Mouse (Mus musculus) CD4-positive helper T cell, adult 2 months (primary cell): Measurements from ENCODE around the gene Nxph1.

Experiments
- DNase-seq: peaks from one replicate; pipeline ENCODE4 v3.0.0-alpha.2; 2012; ENCODE audit warnings: low read depth, missing footprints, low spot score

Nxph1 gene

GRCm38 (mm10) chr6:8948131-8948470 is at the start of gene Nxph1:
Gene Nxph1, plus strand, starts transcription at chr6:8948431.
- no peak for DNase-seq

DNA sequence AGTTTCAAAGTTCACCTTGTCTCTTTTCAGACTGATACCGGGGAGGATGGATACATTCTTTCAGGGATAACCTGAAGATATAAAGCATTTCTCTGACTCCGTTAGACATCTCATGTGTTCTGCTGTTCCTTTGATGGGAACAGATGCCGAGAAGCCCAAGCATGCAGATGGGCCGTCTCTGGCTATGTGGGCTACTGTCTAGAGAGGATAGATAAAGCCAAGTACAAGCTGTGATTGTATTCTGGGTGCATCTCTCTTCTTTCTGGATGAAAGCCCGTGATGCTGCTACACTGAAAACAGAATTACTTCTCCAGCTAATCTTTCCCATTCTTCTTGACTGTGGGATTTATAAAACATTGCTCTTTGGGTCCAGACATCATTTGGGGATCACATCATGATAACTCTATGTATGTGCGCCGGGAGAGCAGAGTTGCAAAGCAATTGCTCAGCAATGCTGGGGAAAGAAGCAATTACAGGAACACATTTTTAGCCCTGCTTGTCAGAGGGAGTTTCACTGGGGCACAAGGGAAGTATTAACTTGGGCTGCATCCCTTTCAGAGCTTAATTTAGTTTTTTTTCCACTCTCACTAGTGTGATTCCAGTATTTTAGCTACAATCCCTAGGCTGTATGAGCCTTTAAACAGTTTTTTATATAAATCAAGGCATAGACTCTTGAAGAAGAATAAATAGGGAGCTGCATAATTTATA is 48.1 kb upstream of the Nxph1 start:
- no peak for DNase-seq

GRCm38 (mm10) chr6:8900729-8901122 is 47.5 kb upstream of the Nxph1 start:
- DNase-seq: no peak

GRCm38 (mm10) chr6:8907917-8908316 is 40.3 kb upstream of the Nxph1 start:
- no peak for DNase-seq

DNA sequence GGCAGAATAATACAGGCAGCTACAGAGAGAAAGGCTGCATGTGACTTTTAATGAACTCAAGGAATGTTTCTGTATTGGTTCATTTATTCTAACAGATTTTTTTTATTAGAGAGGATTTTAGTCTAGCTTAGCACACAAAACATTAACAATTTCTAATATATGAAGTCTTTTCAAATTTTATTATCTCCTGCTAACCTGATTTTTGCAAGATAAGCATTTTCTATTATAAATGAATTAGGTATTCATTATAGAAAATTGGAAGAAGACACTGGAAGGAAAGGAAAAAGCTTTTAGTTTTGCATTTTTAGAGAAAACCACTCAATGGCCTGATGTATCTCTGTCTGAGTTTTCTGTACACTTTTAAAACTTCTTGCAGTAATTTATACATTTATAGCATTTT is 34.8 kb upstream of the Nxph1 start:
- no peak for DNase-seq

DNA sequence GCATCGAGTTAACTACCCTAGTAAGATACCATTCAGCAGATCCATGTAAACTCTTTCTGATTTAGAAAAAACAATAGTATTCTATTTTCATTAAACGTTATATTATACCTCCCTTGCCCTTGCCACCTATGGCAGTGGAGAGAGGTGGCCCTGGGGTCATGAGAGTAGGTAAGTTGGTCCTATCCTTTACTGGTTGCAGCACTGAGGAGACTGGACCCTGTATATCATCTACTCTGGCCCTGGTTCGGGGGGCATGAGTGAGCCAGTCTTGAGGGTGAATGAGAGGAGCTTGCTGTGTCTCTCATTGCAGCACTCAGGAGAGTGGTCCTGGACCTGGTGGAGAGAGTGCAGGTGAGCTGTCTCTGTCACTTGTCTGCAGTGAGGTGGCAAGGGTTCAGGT is 33.5 kb upstream of the Nxph1 start:
- DNase-seq: no peak

- no peak for DNase-seq
Observed at GRCm38 (mm10) chr6:8924481-8924880, 23.8 kb upstream of the Nxph1 start.

DNA sequence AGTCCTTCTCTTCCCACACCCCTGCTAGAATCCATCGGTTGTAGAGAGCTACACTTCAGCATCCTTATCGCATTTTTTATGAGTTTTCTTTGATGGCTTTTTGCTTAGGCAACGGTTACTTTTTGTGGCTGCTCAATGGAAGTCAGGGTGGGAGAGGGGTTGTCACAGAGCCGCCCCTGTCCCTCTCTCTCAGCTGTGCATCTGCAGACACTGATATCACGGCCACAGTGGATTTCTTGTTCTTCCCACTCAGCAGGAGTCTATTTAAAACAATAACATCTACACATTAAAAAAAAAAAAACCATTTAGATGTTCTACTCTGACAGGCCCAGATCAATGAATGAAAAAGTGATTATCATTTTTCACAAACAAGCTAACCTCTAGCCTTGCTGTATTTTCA is 13.0 kb upstream of the Nxph1 start:
- DNase-seq: no peak

DNA sequence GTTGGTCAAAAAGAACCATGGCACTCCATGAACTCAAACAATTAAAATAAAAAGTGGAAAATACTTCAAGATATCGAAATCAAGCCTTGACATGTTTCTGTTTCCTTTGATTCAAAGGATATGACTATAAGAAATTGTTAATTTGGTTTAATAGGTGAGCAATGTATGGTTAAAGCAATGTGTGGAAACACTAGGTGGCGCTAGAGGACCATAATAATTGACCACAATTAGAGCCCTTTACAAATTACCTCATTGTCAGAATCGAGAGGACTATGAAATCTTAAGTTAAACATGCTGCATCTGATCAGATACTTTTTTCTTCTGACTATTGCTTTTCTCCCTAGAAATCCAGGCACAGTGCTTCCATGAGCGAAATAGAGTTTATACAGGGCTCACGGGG is 12.5 kb upstream of the Nxph1 start:
- peak; percentile 28 for DNase-seq

GRCm38 (mm10) chr6:8936168-8936567 is 12.1 kb upstream of the Nxph1 start:
- no peak for DNase-seq

- DNase-seq: no peak
Observed at GRCm38 (mm10) chr6:8948471-8949411, 510 bp downstream of the Nxph1 start.

- DNase-seq: no peak
Observed at GRCm38 (mm10) chr6:8949665-8950201, 1.5 kb downstream of the Nxph1 start.

DNA sequence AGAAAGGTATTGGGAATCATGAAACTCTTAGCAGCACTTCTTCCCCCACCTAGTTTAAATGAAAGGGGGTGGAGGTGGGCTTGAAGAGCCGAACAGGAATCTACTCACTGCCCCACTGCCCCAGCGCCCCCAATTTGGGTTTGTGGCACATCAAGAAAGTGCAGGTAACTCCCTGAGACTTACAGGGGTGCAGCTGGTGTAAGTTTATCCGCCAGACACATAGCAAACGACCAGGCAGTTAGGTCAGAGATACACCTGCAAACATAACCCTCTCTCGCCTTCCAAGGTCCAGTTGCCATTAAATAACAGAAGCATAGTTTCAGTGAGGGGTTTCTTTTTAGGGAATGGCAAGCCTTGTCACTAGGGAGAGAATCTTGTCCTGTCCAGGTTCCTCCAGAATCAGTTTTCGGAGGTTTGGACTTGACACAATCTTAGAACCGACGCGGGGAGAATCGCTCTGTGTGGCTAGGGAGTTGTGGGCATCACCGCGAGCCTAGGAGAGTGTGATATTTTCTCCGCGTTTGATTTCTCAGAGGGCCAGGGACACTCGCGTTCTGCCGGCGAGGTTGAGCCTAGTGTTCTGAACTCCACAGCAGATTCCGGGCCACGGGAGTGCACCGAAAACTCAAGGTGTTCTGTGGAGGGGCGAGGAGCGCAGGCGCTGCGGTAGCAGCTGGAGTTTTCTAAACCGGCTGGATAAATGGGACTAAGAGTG is 2.5 kb downstream of the Nxph1 start:
- DNase-seq: no peak

GRCm38 (mm10) chr6:8951326-8951695 is 3.1 kb downstream of the Nxph1 start:
- DNase-seq: peak; percentile 25

GRCm38 (mm10) chr6:8951884-8952590 is 3.8 kb downstream of the Nxph1 start:
- DNase-seq: no peak

DNA sequence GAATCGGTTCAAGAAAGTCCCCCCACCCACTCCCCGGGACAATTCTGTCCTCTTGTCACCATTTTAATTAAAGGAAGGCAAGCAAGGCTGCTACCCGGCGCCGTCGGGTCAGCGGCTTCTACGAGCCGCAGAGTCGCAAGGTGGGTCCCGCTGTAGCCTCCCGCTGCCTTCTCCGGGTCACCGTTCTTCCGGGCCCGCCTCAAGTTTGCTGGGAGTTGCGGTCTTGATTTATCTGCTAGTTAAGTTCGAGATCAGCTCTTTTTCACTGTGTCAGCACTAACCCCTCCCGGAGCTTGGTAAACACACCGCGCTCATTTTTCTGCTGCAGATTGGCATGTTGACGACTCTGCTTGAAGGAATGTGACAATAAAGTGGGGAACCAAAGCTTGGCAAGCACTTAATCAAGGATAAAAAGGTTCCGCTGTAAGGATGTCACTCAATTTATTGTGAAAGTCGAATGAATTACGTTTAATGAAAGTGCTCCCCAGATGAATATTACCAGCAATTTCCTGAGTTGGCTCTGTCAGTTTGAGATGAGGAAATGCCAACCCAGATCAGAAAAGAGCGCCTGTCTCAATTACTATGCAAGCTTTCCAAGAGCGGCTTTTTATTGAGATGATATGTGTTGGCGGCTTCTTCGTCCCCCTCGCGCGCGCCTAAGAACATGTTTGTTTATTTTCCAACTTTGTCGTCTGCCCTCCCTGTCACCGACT is 7.7 kb downstream of the Nxph1 start:
- DNase-seq: no peak

DNA sequence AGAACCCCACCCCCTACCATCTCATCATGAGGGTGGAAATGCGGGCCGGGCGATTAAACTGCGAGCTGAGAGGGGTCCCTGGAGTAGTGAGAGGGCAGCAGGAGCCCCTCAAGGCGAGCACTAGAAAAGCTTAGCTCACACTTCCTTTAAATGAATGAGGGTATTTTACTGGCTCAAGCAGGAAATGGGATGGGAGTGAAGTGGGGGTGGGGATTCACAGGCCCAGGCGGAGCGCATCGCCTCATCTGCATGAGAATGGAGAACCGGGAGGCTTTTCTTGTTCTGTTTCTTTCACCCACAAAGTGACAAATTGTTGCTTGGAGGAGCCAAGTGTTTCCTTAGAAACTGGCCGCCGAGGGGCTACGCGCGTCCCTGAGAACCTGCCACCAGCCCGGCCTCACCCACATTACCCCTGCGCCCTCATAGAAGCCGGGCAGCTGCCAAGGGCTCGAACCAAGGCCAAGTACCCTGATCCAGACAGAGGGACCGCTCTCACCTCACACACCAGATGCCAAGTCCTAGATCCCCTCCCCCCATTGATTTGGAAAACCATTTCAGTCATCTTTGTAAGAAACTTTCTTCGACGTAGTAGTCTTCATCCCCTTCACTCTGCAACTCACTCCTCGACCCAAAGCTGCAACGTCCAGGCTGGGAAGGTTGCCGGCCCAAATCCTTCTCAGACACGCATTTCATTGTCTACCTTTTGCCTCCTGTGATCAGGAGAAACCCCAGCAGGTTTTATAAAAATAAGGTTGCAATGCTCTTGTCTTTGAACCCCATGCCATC is 8.7 kb downstream of the Nxph1 start:
- no peak for DNase-seq

GRCm38 (mm10) chr6:8957529-8957887 is 9.3 kb downstream of the Nxph1 start:
- no peak for DNase-seq

DNA sequence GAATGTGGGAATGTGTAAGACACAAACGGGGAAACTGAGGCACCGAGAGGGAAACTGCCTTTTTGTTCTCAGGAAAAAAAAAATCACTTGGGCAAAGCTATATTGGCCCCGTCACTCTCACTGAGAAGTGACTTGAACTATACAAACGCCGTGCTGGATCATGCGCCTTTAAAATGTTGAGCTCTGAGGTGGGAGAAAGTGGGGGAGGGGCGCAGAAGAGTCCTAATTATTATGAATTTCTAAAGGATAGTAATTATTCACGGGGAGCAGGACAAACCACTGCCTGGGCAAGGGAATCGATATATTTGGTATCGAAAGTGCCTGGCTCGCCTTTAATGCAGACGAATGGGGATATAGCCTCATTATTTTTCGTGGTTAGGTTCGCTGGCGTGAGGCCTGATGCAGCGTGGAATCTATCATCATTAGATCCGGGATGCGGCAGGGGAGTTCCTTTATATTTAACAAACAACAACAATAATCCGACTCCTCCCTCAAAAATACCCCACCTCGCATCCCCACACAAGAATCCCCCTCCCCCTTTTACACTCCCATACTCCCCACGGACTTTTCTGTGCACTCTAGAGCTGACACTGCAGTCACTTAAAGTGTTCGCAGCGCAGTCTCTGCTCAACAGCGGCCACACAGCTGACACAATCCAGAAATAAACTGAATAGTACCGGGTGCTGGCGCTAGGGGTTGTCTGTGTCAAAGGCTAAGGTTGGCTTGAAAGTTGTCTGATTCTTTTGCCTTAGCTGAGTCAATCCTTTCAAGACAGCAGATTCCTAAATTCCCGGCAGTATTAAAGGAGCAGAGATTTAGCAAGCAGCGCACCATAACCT is 10.1 kb downstream of the Nxph1 start:
- no peak for DNase-seq
